Mouse (Mus musculus) adrenal gland, adult (tissue): ENCODE measurements around the gene Usp42.
A peak's percentile ranks its signal among the peaks of the same experiment; 100 is the strongest.

Source experiments
- DNase-seq, 2 experiments: peaks; one replicate each; pipeline ENCODE4 v3.0.0; 2022 to 2023; ENCODE audit warnings: low spot score in 1 of 2; ENCODE audit not compliant: inconsistent age in 2 of 2

The Usp42 gene

GRCm38 (mm10) chr5:143690926-143691325, 41.2 kb downstream of the Usp42 start:
- no peak for DNase-seq

- DNase-seq: no peak
Observed at GRCm38 (mm10) chr5:143690392-143690791, 41.7 kb downstream of the Usp42 start.

DNA sequence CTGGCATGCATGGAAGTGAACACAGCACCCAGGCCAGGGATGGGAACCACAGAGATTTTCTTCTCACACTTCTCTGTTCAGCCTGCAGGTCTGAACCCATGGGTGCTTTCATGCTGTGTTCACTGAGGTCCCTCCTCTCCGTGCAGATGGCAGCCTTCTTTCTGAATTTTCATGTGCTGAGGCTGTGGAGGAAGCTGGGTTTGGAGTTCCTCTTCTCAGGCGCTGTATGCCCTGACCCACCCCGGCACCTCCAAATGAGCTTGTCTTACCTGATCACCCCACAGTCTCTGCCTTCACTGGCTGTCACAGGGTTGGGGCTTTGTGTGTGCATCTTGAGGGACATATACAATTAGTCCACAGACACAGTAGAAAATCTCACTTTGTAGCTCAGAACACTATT, 44.5 kb downstream of the Usp42 start:
- no peak for DNase-seq

GRCm38 (mm10) chr5:143686456-143686855, 45.6 kb downstream of the Usp42 start:
- no peak for DNase-seq

GRCm38 (mm10) chr5:143684911-143685390, 47.1 kb downstream of the Usp42 start:
- no peak for DNase-seq

DNA sequence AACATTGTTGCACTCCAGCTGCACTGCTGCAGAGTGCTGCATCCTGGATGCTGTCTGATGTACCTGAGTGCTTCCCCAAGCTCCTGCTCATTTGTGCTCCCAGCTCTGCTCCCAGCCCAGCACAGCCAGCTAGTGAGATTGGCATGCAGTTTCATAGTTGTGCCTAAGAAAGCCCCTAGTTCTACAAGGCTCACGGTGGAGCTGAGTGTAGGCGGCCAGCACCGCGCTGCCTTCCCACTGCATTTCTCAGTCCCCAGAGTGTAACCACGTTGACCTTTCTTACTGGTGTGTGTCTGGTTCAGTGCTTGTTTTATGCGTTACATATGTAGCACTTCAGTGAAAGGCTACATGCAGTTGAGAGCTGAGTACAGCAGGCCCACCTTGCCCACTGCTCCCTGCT, 48.4 kb downstream of the Usp42 start:
- DNase-seq: no peak

GRCm38 (mm10) chr5:143679654-143680053, 52.4 kb downstream of the Usp42 start:
- DNase-seq: no peak

DNA sequence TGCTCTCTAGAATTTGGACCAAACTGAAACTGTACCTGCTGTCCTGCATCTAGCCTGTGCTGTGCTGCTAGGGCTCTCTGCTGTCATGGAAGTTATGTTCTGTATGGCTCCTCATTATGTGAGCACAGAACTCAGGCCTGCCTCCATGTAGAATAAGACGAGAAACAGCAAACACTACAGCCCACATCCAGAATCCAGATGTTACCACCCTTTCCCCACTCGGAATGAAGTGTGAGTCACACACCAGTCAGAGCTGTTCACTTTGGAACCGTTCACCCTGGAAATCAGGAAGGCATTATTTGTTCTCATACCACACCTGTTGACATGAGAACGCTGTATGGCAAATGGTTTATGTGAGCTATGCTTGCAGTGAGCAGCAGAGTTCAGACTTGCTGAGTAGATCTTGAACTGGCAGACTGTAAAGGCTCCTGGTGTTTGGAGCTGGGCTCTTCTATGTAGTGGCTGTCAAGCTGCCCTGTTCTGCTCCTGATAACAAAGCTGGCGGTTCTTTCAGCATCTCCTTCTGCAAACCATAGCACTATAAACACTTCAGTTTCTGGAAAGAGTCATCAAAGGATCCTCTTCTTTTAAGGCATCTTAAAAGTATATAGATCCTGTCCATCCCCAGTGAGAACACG, 53.3 kb downstream of the Usp42 start:
- DNase-seq: peak in 1 of 2 experiments; percentile 78

GRCm38 (mm10) chr5:143677363-143677762, 54.7 kb downstream of the Usp42 start:
- DNase-seq: peak in 1 of 2 experiments; percentile 53

- no peak for DNase-seq
Observed at GRCm38 (mm10) chr5:143676218-143676985, 55.7 kb downstream of the Usp42 start.

GRCm38 (mm10) chr5:143674576-143674975, 57.5 kb downstream of the Usp42 start:
- DNase-seq: peak; percentile 76 to 82

GRCm38 (mm10) chr5:143670740-143671415, 61.2 kb downstream of the Usp42 start:
- peak in 1 of 2 experiments; percentile 68 for DNase-seq

DNA sequence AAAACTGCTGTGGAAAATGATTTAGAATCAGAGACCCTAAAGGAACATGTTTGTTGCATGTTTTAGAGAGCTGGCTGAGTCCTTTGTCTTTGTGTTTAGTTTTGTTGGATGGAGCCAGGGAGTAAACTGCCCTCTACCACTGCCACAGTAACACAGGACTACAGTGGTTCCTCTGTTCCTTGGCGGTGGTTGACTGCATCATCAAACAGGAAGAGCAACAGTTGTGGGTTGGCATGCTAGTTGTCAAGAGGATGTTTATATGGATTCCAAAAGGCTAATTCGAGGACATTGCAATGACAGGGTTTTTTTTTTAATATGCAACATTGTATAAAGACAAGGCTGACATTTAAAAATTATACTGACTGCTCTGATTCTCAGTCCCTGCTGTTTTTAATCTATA, 62.2 kb downstream of the Usp42 start:
- no peak for DNase-seq

DNA sequence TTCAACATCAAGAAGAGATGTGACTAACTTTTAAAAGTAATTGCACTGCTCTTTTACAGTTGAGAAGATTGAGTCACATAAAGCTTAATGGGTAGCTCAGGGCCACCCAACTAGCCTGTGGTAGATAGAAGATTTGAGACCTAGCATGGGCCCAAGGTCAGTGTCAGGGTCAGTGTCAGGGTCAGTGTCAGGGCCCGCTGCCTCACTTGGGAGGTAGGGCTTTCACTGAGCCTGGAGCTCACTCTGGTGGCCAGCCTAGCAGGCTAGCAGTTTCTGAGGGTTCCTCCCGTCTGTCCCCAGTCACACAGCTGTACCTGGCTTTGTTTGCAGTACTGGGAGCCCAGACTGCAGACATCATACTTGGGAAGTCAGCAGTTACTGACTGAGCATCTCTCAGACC, 62.7 kb downstream of the Usp42 start:
- DNase-seq: peak; percentile 58 to 86

- peak; percentile 53 to 75 for DNase-seq
Observed at GRCm38 (mm10) chr5:143668884-143669283, 63.2 kb downstream of the Usp42 start.

DNA sequence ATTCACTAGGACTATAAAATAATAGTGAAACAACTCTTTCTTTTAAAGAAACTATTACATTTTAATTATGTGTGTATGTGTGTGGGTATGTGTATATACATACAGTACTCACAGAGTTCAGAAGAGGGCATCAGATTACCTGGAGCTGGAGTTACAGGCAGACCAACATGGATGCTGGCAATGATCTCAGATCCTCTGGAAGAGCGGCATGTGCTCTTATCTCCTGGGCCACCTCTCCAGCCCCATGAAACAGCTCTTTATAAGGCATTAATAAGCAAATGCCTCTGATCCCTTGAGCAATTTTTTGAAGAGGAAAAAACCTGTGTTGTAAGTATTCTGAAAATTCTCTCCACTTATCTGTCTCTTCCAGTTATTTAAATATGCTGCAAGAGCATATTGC, 66.1 kb downstream of the Usp42 start:
- DNase-seq: no peak

GRCm38 (mm10) chr5:143665561-143665960, 66.5 kb downstream of the Usp42 start:
- no peak for DNase-seq

DNA sequence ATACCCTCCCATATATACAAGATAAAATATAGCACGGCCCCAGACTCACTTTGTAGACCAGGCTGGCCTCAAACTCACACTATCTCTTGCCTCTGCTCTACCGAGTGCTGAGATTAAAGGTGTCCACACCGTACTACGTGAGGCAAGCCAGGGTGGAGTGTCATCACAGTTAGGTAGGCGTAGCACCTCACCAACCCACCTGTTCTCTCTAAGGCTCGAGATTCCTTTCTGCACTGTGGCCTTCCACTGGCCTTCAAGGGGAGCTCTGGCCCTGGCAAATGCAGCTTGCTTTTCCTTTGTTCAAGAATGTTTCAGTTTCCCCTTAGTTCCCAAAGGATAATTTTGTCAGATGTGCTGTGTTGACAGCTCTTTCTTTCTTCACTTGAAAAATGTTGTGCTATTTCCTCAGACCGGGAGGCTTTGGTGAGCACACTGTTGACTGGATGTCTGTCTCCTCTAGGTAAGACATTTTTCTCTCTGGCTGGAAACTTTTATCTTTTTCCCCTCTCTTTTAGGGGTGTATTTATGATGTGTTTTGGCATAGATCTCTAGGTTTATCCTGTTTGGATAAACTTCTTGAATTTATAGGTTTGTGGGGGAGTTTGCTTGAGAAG, 68.9 kb downstream of the Usp42 start:
- DNase-seq: peak in 1 of 2 experiments; percentile 58
